7 mouse cellular contexts compared by ENCODE assay signal in genomic region chr6:84139932-84140331, GRCm38 (mm10).
DNase-seq lines count a peak whose midpoint lies in the region; ATAC-seq lines count a peak whose summit lies in the region.

No protein-coding gene starts in this region.

- ATAC-seq in frontal cortex, adult (ENCODE audit: low TSS enrichment) = no peak

- intact Hi-C loops in heart, postnatal 14 days (cut with DNase I) = no loop called here

- peak; percentile 6 for DNase-seq in urinary bladder, postnatal 25 days (ENCODE audit: low spot score)
- no peak for DNase-seq in urinary bladder, adult 18-20 months (ENCODE audit: low spot score in 2 of 2)
- DNase-seq in cerebellum, postnatal 14 days = peak; percentile 81 to 88
- DNase-seq in heart, postnatal 14 days = peak; percentile 82 to 85
- no peak for DNase-seq in thymus, postnatal 0 days (ENCODE audit: low spot score)
- no peak for DNase-seq in frontal cortex, postnatal 36 days (ENCODE audit: low spot score in 2 of 2)

Comparison
In these comparisons a context has a peak if more than half of its experiments do, and no peak if none do; other contexts are left out.
1. DNase-seq: peak in urinary bladder, postnatal 25 days (single experiment), cerebellum, postnatal 14 days (2 of 2) and heart, postnatal 14 days (2 of 2); none in urinary bladder, adult 18-20 months (0 of 2), thymus, postnatal 0 days (single experiment) and frontal cortex, postnatal 36 days (0 of 2).